In the genomic region with DNA sequence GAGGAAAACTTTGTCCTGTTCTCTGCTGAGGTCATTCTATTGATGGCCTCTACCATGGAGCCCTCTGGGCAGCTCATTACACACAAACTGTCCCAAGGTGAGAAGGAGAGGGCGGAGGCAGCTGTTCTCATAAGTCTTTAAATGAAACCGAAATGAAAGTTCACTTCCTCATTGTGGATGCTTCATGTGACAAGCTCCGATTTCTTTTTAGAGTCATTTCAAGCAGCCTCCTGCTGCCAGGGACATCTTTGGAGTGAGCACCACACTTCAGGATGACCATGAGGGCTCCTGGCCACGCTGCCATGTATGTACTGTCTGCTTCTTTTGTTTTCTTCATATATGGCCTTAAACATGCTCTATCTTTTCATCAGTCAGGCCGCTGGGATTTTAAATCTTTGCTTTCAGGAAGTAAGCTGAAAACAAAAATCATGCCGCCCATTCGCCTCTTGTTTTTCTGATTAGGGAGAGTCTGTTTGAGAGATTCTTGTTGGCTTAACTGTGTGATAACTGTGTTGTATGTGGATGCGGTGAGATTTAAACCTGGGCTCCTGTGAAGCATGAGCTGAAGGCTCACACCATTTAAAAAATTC, we compare ENCODE assay signal across 8 mouse cellular contexts. TPM values are rescaled to one million over a fixed set of nuclear protein-coding genes. Genes with fewer than 3 reads are reported as not detected.
DNase-seq lines count a peak whose midpoint lies in the region; ATAC-seq and TF ChIP-seq lines count a peak whose summit lies in the region.

A gene (plus strand): TSS at position 165 of the 590 bp plus-strand sequence.

- no peaks in the 10 kb centered on the region for H3K9me3 ChIP-seq in hindbrain, embryonic 11.5 days (ENCODE audit: control insufficient read depth, low read length)
- no peaks in the 10 kb centered on the region for H3K9me3 ChIP-seq in hindbrain, postnatal 0 days (ENCODE audit: low read length)

- H3K4me3 ChIP-seq in hindbrain, embryonic 11.5 days (ENCODE audit: low read depth, low read length), result no peak within 1 kb of the TSS
- H3K4me3 ChIP-seq in hindbrain, postnatal 0 days (ENCODE audit: low read length), result no peak within 1 kb of the TSS
- no peak within 1 kb of the TSS; the same call in 1 of the 2 replicates for H3K4me3 ChIP-seq in cortical plate, adult 2 months (ENCODE audit: insufficient read depth, low read length)

- H3K36me3 ChIP-seq in hindbrain, embryonic 11.5 days (ENCODE audit: control insufficient read depth, insufficient read depth, low read length), result no peaks in the 10 kb centered on the region
- H3K36me3 ChIP-seq in hindbrain, postnatal 0 days (ENCODE audit: insufficient read depth, low read length), result no peaks in the 10 kb centered on the region

- TF ChIP-seq POLR2A in cortical plate, adult 2 months (IDR thresholded peaks at IDR 0.05; ENCODE audit: extremely low read depth, insufficient read depth, low read length), result no peak

- no peak within 1 kb of the TSS for H3K9ac ChIP-seq in hindbrain, embryonic 11.5 days (ENCODE audit: low read depth, low read length)
- no peak within 1 kb of the TSS for H3K9ac ChIP-seq in hindbrain, postnatal 0 days (replicated peaks; ENCODE audit: low read length)

- no peak for TF ChIP-seq CTCF in hindbrain, postnatal 0 days (IDR thresholded peaks at IDR 0.05; ENCODE audit: low read depth)
- no peak for TF ChIP-seq CTCF in cortical plate, adult 2 months (IDR thresholded peaks at IDR 0.05; ENCODE audit: extremely low read depth, insufficient read depth, low read length)

- WGBS in hindbrain, embryonic 11.5 days, result 90% methylated on average over 8 of the region's 8 CpGs
- 92% methylated on average over 8 of the region's 8 CpGs for WGBS in hindbrain, postnatal 0 days

- H3K27me3 ChIP-seq in hindbrain, embryonic 11.5 days (ENCODE audit: control insufficient read depth, insufficient read depth, low read length), result no peaks in the 10 kb centered on the region
- no peaks in the 10 kb centered on the region for H3K27me3 ChIP-seq in hindbrain, postnatal 0 days (ENCODE audit: insufficient read depth, low read length)

- no peak within 1 kb of the TSS for H3K27ac ChIP-seq in hindbrain, embryonic 11.5 days (ENCODE audit: low read depth, low read length)
- no peak within 1 kb of the TSS for H3K27ac ChIP-seq in hindbrain, postnatal 0 days
- H3K27ac ChIP-seq in cortical plate, adult 2 months (ENCODE audit: insufficient read depth, low read length), result no peak within 1 kb of the TSS

- no peak within 1 kb of the TSS for H3K4me2 ChIP-seq in hindbrain, embryonic 11.5 days (replicated peaks; ENCODE audit: low read depth, low read length)
- no peak within 1 kb of the TSS for H3K4me2 ChIP-seq in hindbrain, postnatal 0 days (ENCODE audit: low read depth, low read length)

- H3K4me1 ChIP-seq in hindbrain, embryonic 11.5 days (replicated peaks; ENCODE audit: control insufficient read depth, insufficient read depth, low read length), result no peaks in the 10 kb centered on the region
- no peaks in the 10 kb centered on the region for H3K4me1 ChIP-seq in hindbrain, postnatal 0 days (ENCODE audit: insufficient read depth, low read length)
- no peaks in the 10 kb centered on the region for H3K4me1 ChIP-seq in cortical plate, adult 2 months (ENCODE audit: control insufficient read depth, insufficient read depth, low read length)

- DNase-seq in hindbrain, embryonic 11.5 days (ENCODE audit: low spot score), result no peak
- no peak for DNase-seq in hindbrain, postnatal 0 days (ENCODE audit: low spot score)
- DNase-seq in CD8-positive naive resting alpha-beta T cell, adult 2 months (ENCODE audit: low read depth in 2 of 2, low spot score in 2 of 2), result peak; percentile 21 to 31
- DNase-seq in layer of hippocampus, postnatal 36 days, result no peak
- DNase-seq in thymus, postnatal 4 days, result no peak
- DNase-seq in frontal cortex, postnatal 25 days (ENCODE audit: low spot score in 2 of 2), result no peak

- ATAC-seq in hindbrain, embryonic 11.5 days (ENCODE audit: low FRiP score), result no peak
- no peak for ATAC-seq in hindbrain, postnatal 0 days
- peak; percentile 44 for ATAC-seq in monocyte, adult 5-6 weeks (replicated peaks; ENCODE audit: insufficient number of reproducible peaks, low FRiP score, low TSS enrichment, poor library complexity, severe bottlenecking)

RNA-seq across cellular contexts. Expression of the gene that starts here (rescaled TPM):
- 11.3 and 12.3 TPM in 2 replicates for polyA plus RNA-seq in hindbrain, embryonic 11.5 days (2014; fragmentation: Nextera tagmentation; extraction: Ambion mirVana)
- 9.8 and 11.5 TPM in 2 replicates for total RNA-seq in hindbrain, postnatal 0 days (2014; rRNA removed)
- polyA plus RNA-seq in hindbrain, postnatal 0 days (2015; fragmentation: Nextera tagmentation; extraction: Ambion mirVana), result 26.1 and 26.6 TPM in 2 replicates
- 95.5 and 100 TPM in 2 replicates for polyA plus RNA-seq in cortical plate, adult 2 months (2012; rRNA removed)
- total RNA-seq in layer of hippocampus, postnatal 36 days (2021), result 10 to 100 TPM; 54.5 to 54.7 TPM
- 2,267 to 4,734 TPM (median 3,937 TPM) in 3 replicates for total RNA-seq in monocyte, adult 5-6 weeks (2017)

Comparison
In these comparisons a context has a peak if more than half of its experiments do, and no peak if none do; other contexts are left out.
1. RNA of the gene that starts here (total RNA-seq): 2,267 to 4,734 TPM in monocyte, adult 5-6 weeks; 54.5 to 54.7 TPM in layer of hippocampus, postnatal 36 days and 9.8 to 11.5 TPM in hindbrain, postnatal 0 days; every median in the first group is over 10 times any median in the second.
2. DNase-seq: peak in CD8-positive naive resting alpha-beta T cell, adult 2 months (2 of 2); none in hindbrain, embryonic 11.5 days (single experiment), hindbrain, postnatal 0 days (single experiment), layer of hippocampus, postnatal 36 days (0 of 2), thymus, postnatal 4 days (single experiment) and frontal cortex, postnatal 25 days (0 of 2).